Mouse (Mus musculus) heart, postnatal 10 days (tissue): ENCODE measurements around the gene Inip. TPM values are rescaled to one million over a fixed set of nuclear protein-coding genes. Genes with fewer than 3 reads are reported as not detected.
A peak's percentile ranks its signal among the peaks of the same experiment; 100 is the strongest.

Experiments
- DNase-seq, 2 experiments: peaks; one replicate each; pipeline ENCODE4 v3.0.0; 2021
- intact Hi-C: fragments of 180-260 bp; cut with DNase I; formaldehyde crosslinking; loops from one replicate; pipeline ENCODE4 v1.15.1; 2025
- total RNA-seq, 2 experiments: library from RNA; stranded (reverse); gene quantifications; 2 replicates each; pipeline ENCODE4 v1.2.3; 2021

Gene Inip
- total RNA-seq, 2 experiments from 2014 or later: 13.5 to 17.4 TPM

- peak in 1 of 2 experiments; percentile 26 for DNase-seq
- intact Hi-C loops: loop anchor here (2.0 kb wide), 1 partner anchor 156 kb away; the partner anchor contains the start of gene E130308A19Rik
Observed at GRCm38 (mm10) chr4:59782853-59783684, 18.3 kb downstream of the Inip start.

GRCm38 (mm10) chr4:59780568-59780967, 20.8 kb downstream of the Inip start:
- intact Hi-C loops: no loop called here

GRCm38 (mm10) chr4:59777828-59778227, 23.6 kb downstream of the Inip start:
- intact Hi-C loops: no loop called here
- peak in 1 of 2 experiments; percentile 42 for DNase-seq

More at GRCm38 (mm10) chr4:59780568-59780967, 20.8 kb downstream of the Inip start:
- no peak for DNase-seq

DNA sequence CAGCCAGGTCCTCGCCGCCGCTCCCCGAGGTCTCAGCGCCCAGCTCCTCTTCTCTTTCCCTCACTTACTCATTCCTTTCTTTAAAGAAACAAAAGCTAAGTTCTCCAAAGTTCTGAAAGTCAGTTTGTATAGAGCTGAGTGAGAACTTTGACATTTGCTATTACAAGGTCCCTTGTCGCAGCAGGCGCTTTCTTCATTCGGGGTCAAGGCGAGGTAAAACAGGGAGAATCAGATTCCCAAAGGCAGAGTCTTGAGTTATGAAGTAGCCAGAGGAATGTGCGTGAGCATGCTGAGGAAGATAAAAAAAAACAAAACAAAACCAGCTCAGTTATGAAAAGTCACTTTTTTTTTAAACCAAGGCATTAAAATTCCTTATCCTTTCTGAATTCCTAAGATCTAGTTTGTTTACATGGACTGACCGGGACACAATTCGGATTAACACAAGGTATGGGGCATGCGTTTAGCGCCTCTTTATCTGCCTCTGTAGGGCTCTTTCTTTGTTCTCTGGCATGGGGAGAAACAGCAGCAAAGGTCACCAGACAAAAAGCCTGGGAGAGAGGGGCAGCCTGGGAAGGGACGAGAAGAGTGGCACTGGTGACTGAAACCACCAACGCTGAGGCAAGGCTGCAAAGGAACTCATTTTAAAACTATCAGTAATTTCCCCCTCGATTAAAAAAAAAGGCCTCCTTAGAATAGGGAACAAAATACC, 29.1 kb downstream of the Inip start:
- intact Hi-C loops: no loop called here
- no peak for DNase-seq

- intact Hi-C loops: loop anchor here (5.0 kb wide), 1 partner anchor 405 kb away; no protein-coding TSS in a partner anchor
- no peak for DNase-seq
Observed at GRCm38 (mm10) chr4:59767717-59768116, 33.7 kb downstream of the Inip start.

GRCm38 (mm10) chr4:59765385-59766005, 35.9 kb downstream of the Inip start:
- intact Hi-C loops: loop anchor here (5.0 kb wide), 1 partner anchor 403 kb away; no protein-coding TSS in a partner anchor
- DNase-seq: peak in 1 of 2 experiments; percentile 36

DNA sequence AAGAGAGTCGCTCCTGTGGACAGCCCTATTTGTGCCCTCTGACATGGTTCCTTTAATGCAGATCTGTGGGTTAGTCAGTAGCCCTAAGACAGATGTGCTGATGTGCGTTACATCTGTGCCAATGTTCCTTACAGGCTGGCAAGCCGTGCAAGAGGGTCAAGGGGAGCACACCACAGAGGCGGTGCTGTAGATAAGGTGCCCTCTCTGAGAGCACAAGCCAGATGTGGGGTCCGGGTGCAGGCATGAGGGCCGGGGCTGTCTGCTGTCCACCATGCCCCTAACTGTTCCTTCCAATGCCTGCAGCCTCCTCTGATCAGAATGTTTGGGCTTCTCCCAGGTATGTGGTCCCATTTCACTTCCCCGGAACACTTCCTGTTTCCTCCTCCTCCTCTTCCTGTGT, 36.4 kb downstream of the Inip start:
- DNase-seq: no peak
- intact Hi-C loops: loop anchor here (5.0 kb wide), 2 partner anchors 138 to 403 kb away; partner anchors contain the start of gene E130308A19Rik

DNA sequence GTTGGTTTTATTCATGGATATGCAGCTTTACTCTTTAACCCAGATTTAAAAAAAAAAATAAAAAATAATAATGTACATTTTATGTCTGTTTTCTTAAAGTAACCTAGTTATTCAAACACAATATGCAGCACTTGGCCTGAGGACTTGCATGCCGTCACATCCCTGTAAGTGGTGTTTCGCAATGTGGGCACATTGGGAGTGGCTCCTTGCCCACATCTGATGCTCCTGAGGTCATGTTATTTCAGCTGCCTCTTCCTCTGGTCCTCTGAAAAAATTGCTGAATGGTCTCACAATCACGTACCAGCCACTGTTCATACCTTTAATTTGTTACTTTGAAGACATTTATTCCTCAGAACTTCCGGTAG, 40.0 kb downstream of the Inip start:
- no peak for DNase-seq
- intact Hi-C loops: loop anchor here (5.0 kb wide), 1 partner anchor 134 kb away; the partner anchor contains the start of gene E130308A19Rik

- peak; percentile 75 to 84 for DNase-seq
- intact Hi-C loops: loop anchor here (5.0 kb wide), 1 partner anchor 133 kb away; the partner anchor contains the start of gene E130308A19Rik
Observed at GRCm38 (mm10) chr4:59760636-59761364, 40.6 kb downstream of the Inip start.

GRCm38 (mm10) chr4:59760016-59760415, 41.4 kb downstream of the Inip start:
- no peak for DNase-seq

GRCm38 (mm10) chr4:59757452-59758435, 43.6 kb downstream of the Inip start:
- intact Hi-C loops: no loop called here

More at GRCm38 (mm10) chr4:59760016-59760415, 41.4 kb downstream of the Inip start:
- intact Hi-C loops: loop anchor here (5.0 kb wide), 1 partner anchor 133 kb away; the partner anchor contains the start of gene E130308A19Rik

DNA sequence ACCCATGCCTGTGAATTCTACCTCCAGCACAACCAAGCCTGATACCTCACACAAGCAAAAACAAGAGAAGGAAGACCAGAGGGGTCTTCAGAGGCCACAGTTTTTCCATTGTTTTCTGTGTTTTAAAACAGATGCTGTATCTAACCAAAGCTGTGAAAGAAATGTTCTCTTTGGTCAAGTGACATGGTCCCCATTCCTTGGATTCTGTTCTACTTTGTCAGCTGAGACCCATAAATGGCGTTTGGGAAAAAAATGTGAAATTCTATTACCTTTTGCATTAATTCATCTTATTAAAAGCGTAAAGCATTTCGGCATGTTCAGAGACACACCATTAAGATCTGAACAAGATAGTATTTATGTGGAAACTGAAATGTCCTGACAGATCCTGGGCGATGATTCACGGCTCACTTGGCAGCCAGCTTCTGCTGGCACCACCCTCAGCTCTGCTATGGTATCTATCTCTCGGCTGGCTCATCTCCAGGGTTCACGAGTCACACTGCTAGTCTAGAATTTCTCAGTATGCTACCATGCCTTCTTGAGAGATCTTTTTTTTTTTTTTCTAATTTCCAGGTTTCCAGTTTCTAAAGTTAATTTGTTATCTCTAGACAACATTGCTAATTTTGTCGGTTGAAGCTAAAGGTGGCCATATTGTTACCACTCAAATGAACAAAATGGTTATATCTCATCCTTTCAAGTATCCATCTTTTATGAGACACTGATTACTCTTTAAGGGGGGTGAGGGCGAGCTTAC, 44.9 kb downstream of the Inip start:
- peak; percentile 80 to 83 for DNase-seq
- intact Hi-C loops: no loop called here

More at GRCm38 (mm10) chr4:59757452-59758435, 43.6 kb downstream of the Inip start:
- DNase-seq: no peak

- peak; percentile 70 to 81 for DNase-seq
- intact Hi-C loops: no loop called here
Observed at GRCm38 (mm10) chr4:59753491-59754140, 47.8 kb downstream of the Inip start.

DNA sequence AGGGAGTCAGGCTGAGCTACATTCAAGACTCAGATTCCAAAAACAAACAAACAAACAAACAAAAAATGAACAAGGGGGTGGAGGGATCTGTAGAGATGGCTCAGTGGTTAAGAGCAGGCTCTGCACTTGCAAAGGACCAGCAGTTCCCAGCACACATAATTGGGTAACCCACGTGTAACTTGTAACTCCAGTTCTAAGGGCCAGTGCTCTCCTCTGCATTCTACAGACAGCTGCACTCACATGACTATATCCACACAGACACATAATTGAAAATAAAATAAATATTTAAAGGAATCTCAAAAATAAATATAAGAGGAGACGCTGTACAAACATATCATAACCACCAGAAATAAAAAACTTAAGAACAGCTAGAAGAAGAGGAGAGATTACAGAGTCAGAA, 61.5 kb downstream of the Inip start:
- DNase-seq: no peak
- intact Hi-C loops: no loop called here

- no peak for DNase-seq
- intact Hi-C loops: no loop called here
Observed at GRCm38 (mm10) chr4:59739321-59739720, 62.1 kb downstream of the Inip start.

GRCm38 (mm10) chr4:59731544-59731943, 69.8 kb downstream of the Inip start:
- intact Hi-C loops: no loop called here
- no peak for DNase-seq

DNA sequence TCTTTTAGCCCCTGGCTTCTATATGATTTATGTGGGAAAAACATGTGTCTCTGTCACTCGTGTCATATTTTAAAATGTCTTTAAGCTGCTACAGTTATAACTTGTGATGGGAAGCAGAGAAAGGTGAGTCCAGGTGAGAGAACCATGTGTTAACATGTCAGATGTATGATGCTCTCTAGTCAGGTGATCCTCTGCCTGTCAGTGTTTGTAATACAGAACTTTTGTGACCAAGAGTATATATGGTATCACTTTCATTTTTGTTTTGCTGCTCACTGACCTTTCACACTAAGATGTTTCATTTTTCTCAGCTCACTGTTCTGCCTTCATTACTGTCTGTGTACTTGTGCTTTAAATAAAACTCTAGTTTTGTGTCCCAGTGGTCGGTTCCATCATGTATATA, 72.5 kb downstream of the Inip start:
- no peak for DNase-seq
- intact Hi-C loops: no loop called here

GRCm38 (mm10) chr4:59727878-59728261, 73.5 kb downstream of the Inip start:
- intact Hi-C loops: no loop called here

More at GRCm38 (mm10) chr4:59727878-59728261, 73.5 kb downstream of the Inip start:
- DNase-seq: no peak
